Mouse (Mus musculus) erythroid progenitor cell, adult 5-6 weeks (primary cell): Measurements from ENCODE around the gene Pigc. TPM values are rescaled to one million over a fixed set of nuclear protein-coding genes. Genes with fewer than 3 reads are reported as not detected.

ENCODE experiments used
- ATAC-seq: replicated peaks from 2 replicates; pipeline ENCODE4 v1.8.0; 2016; ENCODE audit warnings: moderate number of reproducible peaks, mild to moderate bottlenecking, moderate TSS enrichment, inconsistent platforms; ENCODE audit not compliant: poor library complexity, low FRiP score, severe bottlenecking
- total RNA-seq, 2 experiments: library from RNA; stranded (forward) in 1 of 2; stranded (reverse) in 1 of 2; fragments of 150-400 nt in 1 of 2; fragments of 186-747, 209-891 nt in 1 of 2; gene quantifications; 2 replicates each; pipeline versions ENCODE4 v1.2.3 to v1.2.4; 2015 to 2017; ENCODE audit warnings: low replicate concordance in 2 of 2

Gene Pigc
- total RNA-seq (2015; ENCODE audit: low replicate concordance): 7.1 and 12.6 TPM in 2 replicates
- total RNA-seq (2017; ENCODE audit: low replicate concordance): 9.8 TPM in 2 replicates

DNA sequence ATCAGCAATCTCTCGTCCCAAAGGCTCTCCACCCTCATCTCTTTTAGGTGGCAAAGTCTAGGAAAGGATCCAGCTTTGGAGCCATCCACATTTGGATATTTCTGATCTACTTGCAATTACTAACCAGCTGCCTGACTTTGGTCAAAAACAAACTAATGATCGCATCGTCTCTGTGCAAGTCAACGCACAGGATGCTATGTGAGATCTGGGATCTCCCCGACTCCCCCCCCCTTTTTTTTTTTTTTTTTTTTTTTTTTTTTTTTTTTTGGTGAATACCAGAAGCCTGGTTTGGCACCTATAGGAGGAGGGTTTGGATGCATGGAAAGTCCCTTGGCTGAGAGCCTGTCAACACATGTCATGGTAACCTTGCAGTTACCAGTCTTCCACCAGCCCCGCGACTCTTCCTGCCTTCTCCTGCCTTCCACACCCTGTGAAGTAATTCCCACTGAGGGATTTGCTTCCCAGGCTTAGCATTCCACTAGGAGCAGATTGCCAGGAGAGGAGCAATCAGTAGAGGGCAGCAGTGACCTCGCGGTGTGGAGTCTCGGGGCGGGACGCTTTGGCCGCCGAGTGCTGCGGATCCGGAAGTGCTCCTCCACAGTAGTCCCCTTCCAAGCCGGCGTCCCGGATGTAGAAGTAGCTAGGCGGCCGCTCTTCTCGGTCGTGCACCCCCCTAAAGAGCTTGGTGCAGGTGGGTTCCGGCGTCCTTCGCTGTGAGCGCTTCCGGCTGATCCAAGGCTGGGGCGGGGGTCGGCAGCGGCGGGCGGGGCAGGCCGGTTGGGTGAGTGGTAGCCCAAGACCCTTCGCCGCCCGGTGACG, at the start of gene Pigc:
Gene Pigc, plus strand, starts transcription at position 598 of the 819 bp plus-strand sequence.
- ATAC-seq: peak; percentile 97

- ATAC-seq: no peak
Observed at GRCm38 (mm10) chr1:161919594-161919993, 49.4 kb upstream of the Pigc start.

DNA sequence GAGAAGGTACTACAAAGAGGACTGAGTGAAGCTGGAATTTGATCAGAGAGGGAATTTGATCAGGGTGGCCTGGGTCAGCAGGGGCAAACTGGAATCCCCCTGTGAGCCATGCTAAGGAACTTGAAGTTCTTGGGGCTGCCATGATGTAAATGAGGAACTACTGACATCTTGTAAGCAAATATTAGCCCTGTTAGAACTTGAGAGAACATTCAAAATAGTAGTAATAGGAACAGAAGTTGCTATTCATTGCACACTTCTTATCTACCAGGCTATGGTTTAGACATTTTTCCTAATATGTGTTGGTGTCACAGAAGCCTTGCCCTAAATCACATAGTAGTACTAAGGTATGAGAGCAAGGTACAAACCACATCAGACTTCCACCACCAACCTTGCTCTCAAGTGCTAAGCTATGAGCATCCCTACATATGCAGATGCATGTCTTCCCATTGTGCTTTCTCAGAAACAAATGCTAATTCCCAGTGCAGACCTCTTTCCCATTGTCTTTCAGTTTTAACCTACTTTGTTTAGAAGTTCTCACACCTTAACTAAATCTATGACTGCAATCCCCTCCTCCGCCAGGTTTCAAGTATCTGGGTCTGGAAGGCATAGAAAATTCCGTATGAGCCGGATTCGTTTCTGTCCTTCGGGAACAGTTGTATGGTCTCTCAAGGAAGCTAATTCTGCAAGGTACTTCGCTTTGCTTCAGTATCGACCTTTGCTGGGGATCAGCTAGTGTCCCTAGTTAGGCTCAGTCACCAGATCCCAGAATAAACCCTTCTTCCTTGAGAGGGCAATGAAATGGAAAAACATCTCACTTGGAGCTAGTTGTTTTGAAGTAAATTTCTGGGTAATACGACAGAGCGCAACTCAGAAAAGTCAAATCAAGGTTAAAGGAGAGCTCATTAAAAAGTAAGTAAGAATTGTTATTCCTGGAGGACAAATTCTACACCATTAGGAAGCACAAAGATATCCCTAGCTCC, 48.2 kb upstream of the Pigc start:
- ATAC-seq: no peak

DNA sequence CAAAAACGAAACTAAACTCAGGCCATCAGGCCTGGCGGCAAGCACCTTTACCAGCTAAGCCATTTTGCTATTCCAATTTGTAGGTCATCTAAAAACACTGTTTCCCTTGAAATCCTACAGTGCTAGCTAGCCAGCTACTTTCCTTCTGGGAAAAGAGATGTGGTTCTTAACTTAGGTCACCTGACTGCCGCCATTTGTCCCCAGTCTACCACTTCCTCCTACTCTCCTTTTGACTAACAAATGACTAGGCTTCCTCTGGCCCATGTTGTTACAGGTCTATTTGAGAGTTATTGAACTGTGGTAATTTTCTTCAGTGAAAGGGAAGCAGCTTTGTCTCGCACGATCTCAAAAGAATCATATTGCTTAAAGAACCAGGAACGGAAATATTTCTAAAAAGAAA, 47.1 kb upstream of the Pigc start:
- no peak for ATAC-seq

- no peak for ATAC-seq
Observed at GRCm38 (mm10) chr1:161924321-161924720, 44.7 kb upstream of the Pigc start.

DNA sequence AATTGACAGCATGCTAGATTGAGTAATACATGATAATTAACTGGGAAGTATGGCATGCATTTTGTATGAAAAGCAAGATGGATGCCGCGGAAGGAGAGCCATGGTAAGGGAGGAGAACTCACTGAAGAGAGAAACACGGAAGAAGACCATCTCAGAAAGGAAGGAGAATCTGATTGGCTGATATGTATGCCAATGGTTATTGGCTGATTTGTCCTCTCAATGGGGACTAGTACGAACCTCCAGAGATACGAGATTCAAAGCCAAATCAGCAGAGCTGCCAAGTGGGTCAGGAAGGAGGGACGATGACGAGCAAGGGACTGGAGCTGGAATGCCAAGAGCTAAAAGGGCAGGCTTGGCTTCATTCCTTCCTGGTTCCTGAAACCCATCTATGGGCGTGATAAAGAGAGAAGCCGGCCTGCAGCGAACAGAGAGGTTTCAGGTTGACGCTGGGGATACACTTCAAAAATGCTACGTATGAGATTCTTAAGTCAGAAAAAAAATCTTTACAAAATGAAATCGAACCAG, 43.6 kb upstream of the Pigc start:
- ATAC-seq: no peak

DNA sequence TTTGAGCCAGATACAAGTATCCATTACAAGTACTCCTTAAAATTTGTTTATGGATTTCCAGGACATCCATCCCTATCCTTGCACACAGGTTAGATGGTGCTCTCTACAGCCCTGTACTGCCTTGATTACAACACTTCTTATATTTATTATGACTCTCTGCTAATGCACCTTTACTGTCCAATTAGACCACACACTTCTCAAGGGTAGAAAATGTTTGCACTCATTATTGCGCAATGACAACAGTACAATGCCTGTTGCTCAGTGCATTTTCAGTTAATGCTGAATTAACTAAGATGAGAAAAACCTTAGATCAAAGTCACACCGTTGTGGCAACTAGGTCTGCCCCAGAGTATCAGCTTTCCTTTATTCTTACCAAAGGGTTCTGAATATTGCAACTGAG, 41.0 kb upstream of the Pigc start:
- ATAC-seq: no peak

- ATAC-seq: no peak
Observed at GRCm38 (mm10) chr1:161931313-161931712, 37.7 kb upstream of the Pigc start.

GRCm38 (mm10) chr1:161931817-161932216, 37.2 kb upstream of the Pigc start:
- ATAC-seq: no peak

DNA sequence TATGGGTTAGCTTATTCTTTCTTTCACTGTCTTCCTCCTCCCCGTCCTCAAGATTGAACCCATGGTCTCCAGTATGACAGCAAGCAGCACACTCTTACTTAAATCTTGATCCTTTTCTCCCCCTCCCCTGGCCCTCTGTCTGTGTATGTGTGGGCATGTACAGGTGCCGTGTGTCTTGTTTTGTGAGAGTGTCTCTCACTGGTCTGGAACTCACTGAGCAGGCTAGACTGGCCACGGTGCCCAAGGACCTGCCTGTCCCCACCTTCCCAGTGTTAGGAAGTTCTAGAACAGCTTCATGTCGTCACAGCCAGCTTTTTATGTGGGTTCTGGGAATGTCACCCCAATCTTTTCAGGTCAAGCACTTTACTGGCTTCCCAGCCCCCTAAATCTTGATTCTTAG, 36.7 kb upstream of the Pigc start:
- ATAC-seq: no peak

GRCm38 (mm10) chr1:161942082-161942481, 26.9 kb upstream of the Pigc start:
- ATAC-seq: no peak

- no peak for ATAC-seq
Observed at GRCm38 (mm10) chr1:161951009-161951779, 17.8 kb upstream of the Pigc start.

DNA sequence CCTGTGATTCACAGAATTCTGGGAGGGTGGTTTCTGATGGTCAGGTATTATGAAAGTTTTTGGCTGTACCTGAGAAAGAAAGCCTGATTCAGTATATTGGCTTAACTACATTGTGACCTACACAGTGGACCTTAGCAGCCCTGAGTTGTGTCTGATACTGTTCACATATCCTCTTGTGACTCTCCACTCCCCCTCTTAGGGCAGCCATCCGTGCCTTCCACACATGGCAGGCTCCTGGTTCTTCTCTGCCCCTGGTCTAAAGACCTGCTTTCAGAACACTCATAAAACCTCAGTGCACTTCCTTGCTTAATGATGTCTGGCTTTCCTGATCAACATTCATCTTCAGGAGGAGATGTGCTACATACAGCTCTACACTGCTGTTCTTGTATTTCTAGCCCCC, 16.4 kb upstream of the Pigc start:
- ATAC-seq: no peak

GRCm38 (mm10) chr1:161955846-161956245, 13.1 kb upstream of the Pigc start:
- ATAC-seq: no peak

- ATAC-seq: no peak
Observed at GRCm38 (mm10) chr1:161957964-161958950, 10.7 kb upstream of the Pigc start.

- ATAC-seq: peak; percentile 85
Observed at GRCm38 (mm10) chr1:161962465-161963377, 6.3 kb upstream of the Pigc start.

GRCm38 (mm10) chr1:161967936-161968335, 1.1 kb upstream of the Pigc start:
- no peak for ATAC-seq
